Mouse (Mus musculus): ENCODE measurements around the gene Rnf214.
A peak's percentile ranks its signal among the peaks of the same experiment; 100 is the strongest.

DNA sequence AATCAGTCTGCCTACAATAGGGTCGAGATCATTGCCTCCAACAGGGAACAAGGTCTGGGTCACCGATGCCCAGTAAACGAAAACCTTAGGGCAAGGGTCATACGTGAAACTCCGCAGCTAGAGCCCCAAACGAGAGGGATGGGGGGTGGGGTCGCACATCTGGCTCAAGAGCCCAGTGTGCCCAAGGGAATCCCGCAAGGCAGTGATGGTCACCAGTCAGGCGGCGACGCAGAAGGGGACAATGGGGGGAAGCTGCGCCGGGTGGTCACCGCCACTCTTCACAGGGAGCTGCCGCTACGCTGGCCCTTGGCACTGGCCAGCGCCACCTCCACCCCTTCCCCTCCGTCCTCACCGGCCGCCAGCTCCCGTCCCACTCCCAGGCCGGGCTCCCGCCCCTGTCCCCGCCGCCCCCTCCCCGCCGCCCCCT, 887 bp downstream of the Rnf214 start:
- TF ChIP-seq CTCF (IDR thresholded peaks at IDR 0.05; ENCODE audit: low read depth, low read length) (no peak), POLR2A (IDR thresholded peaks at IDR 0.05; ENCODE audit: extremely low read depth, insufficient read depth, low read length) (0 out of 2 replicates have a peak, but pooled peaks have one; percentile 13)

All from liver, adult 2 months (tissue).